Mouse (Mus musculus): Measurements from ENCODE around the gene Fnip2.

Gene Fnip2

DNA sequence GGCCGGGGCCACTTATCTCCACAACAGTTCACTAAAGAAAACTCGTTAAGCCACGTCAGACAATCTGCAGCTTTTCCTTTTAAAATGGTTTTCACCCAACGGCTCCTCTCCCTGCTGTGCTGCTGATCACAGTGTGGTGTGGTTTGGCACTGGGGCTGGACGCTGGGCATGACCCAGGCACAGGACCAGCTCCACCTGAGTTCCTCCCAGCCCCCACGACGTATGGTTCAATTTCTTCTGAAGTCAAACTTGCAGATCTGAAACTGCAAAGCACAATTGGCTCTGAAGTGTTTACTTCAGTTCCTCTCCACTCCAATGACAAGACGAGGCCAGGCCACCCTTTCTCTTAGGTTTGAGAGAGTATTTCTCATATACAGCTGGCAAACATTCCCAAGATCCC lies 39.1 kb downstream of the Fnip2 start:
- DNase-seq (ENCODE audit: low spot score in 2 of 2): no peak

DNA sequence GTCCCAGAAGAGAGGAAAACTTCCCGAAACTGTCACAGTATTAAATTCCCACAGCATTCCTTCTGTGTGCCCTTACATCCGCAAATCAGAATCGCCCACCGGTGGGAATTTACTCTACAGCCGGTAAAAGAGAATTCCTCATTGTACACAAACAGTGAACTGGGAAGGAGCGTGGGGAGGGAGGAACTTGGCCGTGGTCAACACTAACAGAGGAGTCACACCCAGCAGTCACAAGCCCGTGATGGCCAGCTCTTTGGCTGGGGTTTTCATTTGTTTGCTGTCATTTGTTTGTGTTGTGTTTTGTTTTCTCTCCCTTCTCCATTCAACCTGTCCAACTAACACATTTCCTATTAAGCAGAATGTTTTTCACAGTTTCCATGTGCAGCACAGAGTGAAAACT lies 39.7 kb downstream of the Fnip2 start:
- DNase-seq (ENCODE audit: low spot score in 2 of 2): no peak

DNA sequence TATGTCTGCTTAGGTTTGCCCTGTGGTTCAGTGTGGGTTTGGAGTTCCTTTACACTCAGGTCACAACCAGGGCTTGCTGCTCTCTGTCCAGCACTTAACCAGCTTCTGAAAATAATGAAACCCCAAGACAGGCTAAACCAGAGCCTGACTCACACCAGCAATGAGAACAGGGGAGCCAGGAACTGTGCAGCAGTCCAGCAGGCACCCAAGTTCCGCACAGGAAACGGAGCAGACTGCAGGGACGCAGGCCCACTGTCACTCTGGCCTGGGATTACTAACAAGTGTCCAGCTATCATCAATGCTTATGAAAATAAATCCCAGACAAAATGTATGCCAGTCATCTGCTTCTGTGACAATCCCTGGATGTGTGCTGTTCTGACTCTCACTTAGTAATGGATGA lies 40.1 kb downstream of the Fnip2 start:
- DNase-seq (ENCODE audit: low spot score in 2 of 2): no peak

DNA sequence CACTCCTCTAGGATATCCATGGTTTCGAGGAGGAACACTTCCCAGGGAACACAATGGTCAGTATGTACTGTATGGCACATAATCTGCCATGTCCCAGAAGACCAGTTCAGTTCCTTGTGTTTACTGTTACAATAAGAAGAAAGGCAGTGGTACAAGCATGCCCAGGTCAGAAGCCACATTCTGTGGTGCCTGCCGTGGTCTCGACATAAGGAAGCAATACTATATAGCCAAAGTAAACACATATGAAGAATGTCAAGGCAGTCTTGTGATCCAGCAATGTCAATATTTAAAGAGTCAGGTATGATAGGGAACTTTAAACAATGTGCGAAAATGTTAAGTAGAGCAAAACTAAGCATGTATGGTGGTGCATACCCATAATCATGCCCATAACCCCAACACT lies 44.2 kb downstream of the Fnip2 start:
- no peak for DNase-seq (ENCODE audit: low spot score in 2 of 2)

- no peak for DNase-seq (ENCODE audit: low spot score in 2 of 2)
Measured at GRCm38 (mm10) chr3:79519862-79520261, 47.7 kb downstream of the Fnip2 start.

GRCm38 (mm10) chr3:79518761-79519527 lies 48.7 kb downstream of the Fnip2 start:
- no peak for DNase-seq (ENCODE audit: low spot score in 2 of 2)

- DNase-seq (ENCODE audit: low spot score in 2 of 2): no peak
Measured at GRCm38 (mm10) chr3:79517884-79518591, 49.6 kb downstream of the Fnip2 start.

DNA sequence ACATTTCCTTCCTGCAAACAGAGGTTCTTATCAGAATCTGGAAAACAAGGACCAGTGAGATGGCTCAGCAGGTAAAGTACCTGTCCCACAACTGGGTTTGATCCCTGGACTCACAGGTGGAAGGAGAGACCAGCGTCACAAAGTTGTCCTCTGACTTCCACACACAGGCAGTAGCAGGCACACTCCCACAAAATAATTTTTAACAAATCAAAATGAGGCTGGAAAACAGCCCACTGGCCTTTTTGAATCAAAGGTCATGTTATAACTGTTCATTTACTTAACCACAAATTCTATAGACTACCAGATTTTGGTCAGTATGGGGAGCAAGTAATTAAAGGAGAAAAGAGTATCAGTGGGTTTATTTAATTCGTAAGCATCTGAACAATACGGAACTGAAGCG lies 50.6 kb downstream of the Fnip2 start:
- DNase-seq (ENCODE audit: low spot score in 2 of 2): no peak

DNA sequence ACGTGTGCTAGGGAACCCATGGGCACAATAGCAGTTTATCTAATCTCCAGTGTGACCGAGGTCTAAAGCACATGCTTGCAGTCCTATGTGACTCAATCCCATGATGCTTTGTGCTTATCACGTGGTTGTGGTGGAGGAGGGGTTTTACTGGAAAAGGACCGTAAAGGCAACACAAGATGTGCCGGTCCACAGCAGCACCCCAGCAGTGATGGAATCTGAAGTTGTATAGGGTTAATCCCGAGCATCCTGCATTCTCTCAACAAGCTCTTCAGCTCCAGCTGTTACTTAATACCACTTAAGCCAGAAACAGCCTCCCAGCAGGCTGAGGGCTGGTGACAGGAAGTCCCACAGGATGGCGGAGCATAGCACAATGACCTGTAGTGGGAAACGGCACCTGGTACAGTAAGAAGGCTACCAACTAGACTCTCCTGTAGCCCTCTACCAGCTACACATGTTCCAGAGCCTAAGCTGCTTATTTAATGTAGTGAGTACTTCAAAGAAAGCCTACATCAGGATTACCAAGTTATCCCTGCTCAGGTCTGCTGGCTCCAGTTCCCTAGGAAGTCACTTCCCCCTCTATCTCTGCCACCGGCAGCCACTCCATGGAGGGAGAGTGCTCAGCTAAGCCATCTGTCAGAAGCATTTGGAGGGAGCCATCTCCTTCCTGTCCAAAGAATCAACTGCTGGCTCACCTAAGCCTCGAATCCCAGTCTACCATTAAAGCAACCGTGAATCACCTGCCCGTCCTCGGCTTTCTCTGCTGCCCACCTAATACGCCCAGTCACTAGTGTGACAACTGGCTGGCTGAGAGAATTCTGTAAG lies 51.3 kb downstream of the Fnip2 start:
- no peak for DNase-seq (ENCODE audit: low spot score in 2 of 2)

GRCm38 (mm10) chr3:79514304-79514703 lies 53.3 kb downstream of the Fnip2 start:
- DNase-seq (ENCODE audit: low spot score in 2 of 2): no peak

GRCm38 (mm10) chr3:79501166-79501728 lies 66.3 kb downstream of the Fnip2 start:
- no peak for DNase-seq (ENCODE audit: low spot score in 2 of 2)

DNA sequence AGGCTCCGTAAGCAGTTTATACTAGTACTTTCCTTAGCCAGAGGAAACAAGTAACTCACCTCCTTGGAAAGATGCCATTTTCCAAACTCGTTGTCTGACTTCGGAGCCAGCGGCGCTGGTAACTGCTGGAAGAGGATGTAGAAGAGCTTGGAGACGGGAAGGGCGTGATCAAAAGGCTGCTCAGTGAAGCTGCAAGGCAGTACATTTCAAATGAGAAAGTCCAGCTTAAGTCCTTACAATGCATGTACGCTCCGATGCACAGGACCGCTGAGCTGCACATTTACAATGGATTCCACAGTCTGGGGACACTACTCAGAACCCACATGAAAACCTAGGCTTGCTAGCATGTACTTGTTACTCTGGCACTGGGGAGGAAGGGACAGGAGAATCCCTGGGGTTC lies 67.3 kb downstream of the Fnip2 start:
- DNase-seq (ENCODE audit: low spot score in 2 of 2): no peak

- DNase-seq (ENCODE audit: low spot score in 2 of 2): no peak
Measured at GRCm38 (mm10) chr3:79496668-79497067, 70.9 kb downstream of the Fnip2 start.

DNA sequence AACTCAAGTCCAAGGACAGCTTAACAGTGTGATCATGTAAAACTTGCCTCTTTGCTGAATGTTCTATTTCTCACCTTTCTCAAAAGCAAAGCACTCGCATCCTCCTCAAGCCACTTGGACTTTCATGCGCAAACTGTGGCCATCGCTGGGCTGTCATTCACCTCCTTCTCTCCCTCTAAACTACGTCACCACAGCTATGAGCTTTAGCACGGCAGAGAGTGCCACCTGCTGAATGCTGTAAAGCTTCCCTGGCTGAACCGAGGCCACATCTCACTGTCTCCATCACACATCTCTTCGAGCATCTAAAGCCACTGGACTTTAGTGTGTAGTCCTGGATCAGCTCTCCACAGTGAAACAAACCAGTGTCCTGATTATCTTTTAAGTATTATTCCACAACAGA lies 72.4 kb downstream of the Fnip2 start:
- peak in 1 of 2 experiments; percentile 28 for DNase-seq (ENCODE audit: low spot score in 2 of 2)

DNA sequence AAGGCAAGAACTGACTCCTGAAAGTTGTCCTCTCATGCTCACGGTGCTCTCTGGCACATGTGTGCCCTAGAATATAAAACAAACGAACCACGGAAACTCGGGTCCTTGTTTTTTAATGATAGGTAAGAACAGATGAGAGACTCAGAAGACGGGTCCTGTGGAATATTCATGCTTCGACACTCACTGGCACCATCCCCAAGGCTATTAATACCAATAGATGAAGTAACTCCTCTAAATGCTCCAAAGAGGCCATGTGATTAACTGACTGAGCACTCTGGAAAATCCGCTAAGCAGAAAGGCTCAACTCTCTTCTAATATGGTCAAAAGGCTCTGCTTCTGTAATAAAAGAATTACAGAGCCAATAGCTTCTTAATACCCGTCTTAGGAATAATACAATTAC lies 73.6 kb downstream of the Fnip2 start:
- DNase-seq (ENCODE audit: low spot score in 2 of 2): no peak

GRCm38 (mm10) chr3:79493064-79493463 lies 74.5 kb downstream of the Fnip2 start:
- no peak for DNase-seq (ENCODE audit: low spot score in 2 of 2)

- no peak for DNase-seq (ENCODE audit: low spot score in 2 of 2)
Measured at GRCm38 (mm10) chr3:79491614-79492013, 76.0 kb downstream of the Fnip2 start.

DNA sequence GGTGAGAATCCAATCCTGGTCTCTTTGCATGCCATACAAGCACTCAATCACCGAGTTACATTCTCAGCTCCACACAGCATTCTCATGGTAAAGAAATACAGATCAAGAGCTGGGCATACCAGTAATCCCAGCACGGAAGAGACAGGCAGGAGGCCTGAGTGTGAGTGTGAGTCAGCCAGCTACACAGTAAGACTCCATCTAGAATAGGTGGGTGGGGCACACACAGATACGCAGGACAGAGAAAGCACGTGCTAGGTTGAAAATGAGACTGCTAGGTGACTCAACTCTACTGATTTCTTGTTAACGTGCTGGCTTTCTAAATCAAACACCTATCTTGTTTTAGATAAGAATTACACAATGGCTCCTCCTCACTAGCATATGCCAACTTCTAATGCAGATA lies 77.5 kb downstream of the Fnip2 start:
- no peak for DNase-seq (ENCODE audit: low spot score in 2 of 2)

- no peak for DNase-seq (ENCODE audit: low spot score in 2 of 2)
Measured at GRCm38 (mm10) chr3:79488025-79488424, 79.6 kb downstream of the Fnip2 start.

- no peak for DNase-seq (ENCODE audit: low spot score in 2 of 2)
Measured at GRCm38 (mm10) chr3:79484286-79485063, 83.1 kb downstream of the Fnip2 start.

- DNase-seq (ENCODE audit: low spot score in 2 of 2): no peak
Measured at GRCm38 (mm10) chr3:79478880-79479279, 88.7 kb downstream of the Fnip2 start.
